Comparison of ENCODE assay signal across 27 mouse cellular contexts in the genomic region with DNA sequence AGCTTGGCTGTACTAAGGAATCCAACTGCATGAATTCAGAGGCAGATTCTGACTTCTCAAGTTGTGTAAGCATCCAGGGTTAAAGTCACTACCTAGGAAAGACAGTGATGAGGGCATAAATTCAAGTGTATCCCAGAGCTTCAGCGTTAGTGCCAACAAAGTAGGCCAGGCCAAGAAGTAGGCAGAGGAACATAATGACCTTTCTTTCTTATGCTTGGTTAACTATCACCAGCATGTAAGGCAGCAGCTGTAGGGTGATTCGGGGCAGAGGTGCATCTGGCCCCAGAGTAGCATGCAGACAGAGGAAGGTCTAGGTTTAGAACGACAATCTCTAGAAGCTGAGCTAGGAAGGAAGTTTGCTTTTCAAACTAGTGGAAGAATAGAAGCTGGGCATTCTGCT.
DNase-seq lines count a peak whose midpoint lies in the region; ATAC-seq and TF ChIP-seq lines count a peak whose summit lies in the region.
"Had no signal": no experiment of that assay in that cellular context is flagged by ENCODE, and none has a peak within 500 bp of the region (broad histone marks: within the 10 kb centered on the region; RNA-seq: fewer than 3 reads in every experiment).

No protein-coding gene starts in this region.

- WGBS in cerebellum, adult 2 months = 10% methylated on average over 3 of the region's 3 CpGs
- 60% methylated on average over 3 of the region's 3 CpGs for WGBS in embryonic facial prominence, embryonic 10.5 days
- WGBS in kidney, postnatal 0 days = 22% methylated on average over 3 of the region's 3 CpGs
- 80% methylated on average over 3 of the region's 3 CpGs for WGBS in midbrain, embryonic 10.5 days

- ATAC-seq in kidney, postnatal 0 days (replicated peaks; ENCODE audit: low FRiP score, low read depth) = peak; percentile 76
- ATAC-seq: CD4-positive, CD25-positive, alpha-beta regulatory T cell, adult 4 months; inflammation-experienced regulatory T-cells, adult 6 months; midbrain, embryonic 15.5 days; Patski had no signal

- no peak overlapping the region for H3K4me2 ChIP-seq in kidney, postnatal 0 days (ENCODE audit: low read length)
- H3K4me2 ChIP-seq: embryonic facial prominence, embryonic 15.5 days; liver, embryonic 11.5 days; midbrain, embryonic 15.5 days; stomach, embryonic 15.5 days had no signal

- peaks cover 10% of the 10 kb centered on the region; the same call in 1 of the 2 replicates for H3K4me1 ChIP-seq in cerebellum, adult 2 months (ENCODE audit: control insufficient read depth, insufficient read depth, low read length)
- peaks cover 6% of the 10 kb centered on the region for H3K4me1 ChIP-seq in embryonic facial prominence, embryonic 10.5 days
- H3K4me1 ChIP-seq in kidney, postnatal 0 days (replicated peaks; ENCODE audit: insufficient read depth, low read length) = peaks cover 4% of the 10 kb centered on the region; the same call in 1 of the 2 replicates
- no peaks in the 10 kb centered on the region for H3K4me1 ChIP-seq in midbrain, embryonic 10.5 days
- H3K4me1 ChIP-seq: megakaryocyte, embryonic 14.5 days; midbrain, embryonic 15.5 days; stomach, embryonic 15.5 days had no signal

- H3K4me3 ChIP-seq in cerebellum, adult 2 months (replicated peaks; ENCODE audit: insufficient read depth, low read depth, low read length) = no peak overlapping the region
- no peak overlapping the region for H3K4me3 ChIP-seq in layer of hippocampus, adult 2 months
- no peak overlapping the region for H3K4me3 ChIP-seq in embryonic facial prominence, embryonic 10.5 days
- no peak overlapping the region for H3K4me3 ChIP-seq in kidney, postnatal 0 days (replicated peaks; ENCODE audit: low read depth, low read length)
- H3K4me3 ChIP-seq in midbrain, embryonic 10.5 days = no peak overlapping the region
- H3K4me3 ChIP-seq: embryonic facial prominence, embryonic 15.5 days; limb, embryonic 10.5 days; megakaryocyte, embryonic 14.5 days; midbrain, embryonic 15.5 days; stomach, embryonic 15.5 days had no signal

- no peak for TF ChIP-seq POLR2A in cerebellum, adult 2 months (IDR thresholded peaks at IDR 0.05; ENCODE audit: borderline replicate concordance, insufficient read depth, low read length)

- no peak for DNase-seq in cerebellum, adult 2 months
- no peak for DNase-seq in cerebellum, postnatal 14 days
- no peak for DNase-seq in layer of hippocampus, adult 2 months (ENCODE audit: low spot score in 2 of 2)
- no peak for DNase-seq in layer of hippocampus, adult 9-10 months (ENCODE audit: low spot score)
- DNase-seq in embryonic facial prominence, embryonic 10.5 days (ENCODE audit: low spot score) = no peak
- no peak for DNase-seq in kidney, postnatal 0 days (ENCODE audit: low spot score)
- no peak for DNase-seq in thymus, postnatal 25 days
- no peak for DNase-seq in midbrain, embryonic 10.5 days (ENCODE audit: low spot score)
- DNase-seq: adrenal gland, postnatal 25 days; cerebellum, adult 11 months; cerebellum, postnatal 25 days; embryo, embryonic 11 days; gastrocnemius, postnatal 14 days; heart, adult 18-20 months; heart, postnatal 36 days; lung, adult 2 months; right cerebral cortex, postnatal 14 days; thymus, adult 18-20 months had no signal

- H3K36me3 ChIP-seq in embryonic facial prominence, embryonic 10.5 days (replicated peaks) = no peaks in the 10 kb centered on the region
- no peaks in the 10 kb centered on the region for H3K36me3 ChIP-seq in kidney, postnatal 0 days (ENCODE audit: insufficient read depth, low read length)
- no peaks in the 10 kb centered on the region for H3K36me3 ChIP-seq in midbrain, embryonic 10.5 days
- H3K36me3 ChIP-seq: embryonic facial prominence, embryonic 15.5 days; midbrain, embryonic 15.5 days; stomach, embryonic 15.5 days had no signal

- H3K27ac ChIP-seq in cerebellum, adult 2 months (ENCODE audit: insufficient read depth, low read length) = 0 out of 2 replicates have a peak overlapping the region, but pooled peaks have one; percentile 19
- H3K27ac ChIP-seq in layer of hippocampus, adult 2 months = peak overlapping the region; percentile 61
- peak overlapping the region; percentile 44; the same call in 1 of the 2 replicates for H3K27ac ChIP-seq in embryonic facial prominence, embryonic 10.5 days (replicated peaks)
- peak overlapping the region; percentile 20; the same call in 1 of the 2 replicates for H3K27ac ChIP-seq in kidney, postnatal 0 days
- H3K27ac ChIP-seq in midbrain, embryonic 10.5 days (replicated peaks) = no peak overlapping the region
- H3K27ac ChIP-seq: embryonic facial prominence, embryonic 15.5 days; limb, embryonic 10.5 days; midbrain, embryonic 15.5 days; stomach, embryonic 15.5 days had no signal

- TF ChIP-seq CTCF in cerebellum, adult 2 months (IDR thresholded peaks at IDR 0.05; ENCODE audit: borderline replicate concordance, insufficient read depth, low read depth, low read length) = no peak
- no peak for TF ChIP-seq CTCF in layer of hippocampus, adult 2 months (conservative IDR thresholded peaks at IDR 0.05)
- TF ChIP-seq CTCF in kidney, postnatal 0 days (IDR thresholded peaks at IDR 0.05; ENCODE audit: low read depth) = no peak

- H3K9me3 ChIP-seq in embryonic facial prominence, embryonic 10.5 days = no peaks in the 10 kb centered on the region
- H3K9me3 ChIP-seq in kidney, postnatal 0 days (replicated peaks; ENCODE audit: low read length) = no peaks in the 10 kb centered on the region
- no peaks in the 10 kb centered on the region for H3K9me3 ChIP-seq in midbrain, embryonic 10.5 days (replicated peaks)
- H3K9me3 ChIP-seq: embryonic facial prominence, embryonic 15.5 days; limb, embryonic 10.5 days; megakaryocyte, embryonic 14.5 days; midbrain, embryonic 15.5 days; stomach, embryonic 15.5 days had no signal

- no peak overlapping the region for H3K9ac ChIP-seq in kidney, postnatal 0 days (ENCODE audit: low read depth, low read length)
- H3K9ac ChIP-seq: embryonic facial prominence, embryonic 15.5 days; midbrain, embryonic 15.5 days; stomach, embryonic 15.5 days had no signal

- H3K27me3 ChIP-seq in cerebellum, adult 2 months (ENCODE audit: control insufficient read depth, insufficient read depth, low read length) = no peaks in the 10 kb centered on the region
- H3K27me3 ChIP-seq in embryonic facial prominence, embryonic 10.5 days (replicated peaks; ENCODE audit: low read depth, poor library complexity, severe bottlenecking) = no peaks in the 10 kb centered on the region
- H3K27me3 ChIP-seq in kidney, postnatal 0 days (ENCODE audit: insufficient read depth, low read length) = no peaks in the 10 kb centered on the region
- H3K27me3 ChIP-seq in midbrain, embryonic 10.5 days (ENCODE audit: low read depth, poor library complexity, severe bottlenecking) = no peaks in the 10 kb centered on the region
- H3K27me3 ChIP-seq: embryonic facial prominence, embryonic 15.5 days; megakaryocyte, embryonic 14.5 days; midbrain, embryonic 15.5 days; Patski; stomach, embryonic 15.5 days had no signal
